Mouse (Mus musculus) liver, embryonic 16.5 days (tissue): ENCODE results near the gene Gm5617. TPM values are rescaled to one million over a fixed set of nuclear protein-coding genes. Genes with fewer than 3 reads are reported as not detected.

ENCODE experiments used
- ATAC-seq: fragments of 200-750 bp; cut with Nextera tagmentation; 2 replicates; pipeline ENCODE4 v1.8.0; 2017; ENCODE audit warnings: low read depth, mild to moderate bottlenecking, moderate number of reproducible peaks, moderate library complexity
- H3K27ac ChIP-seq: fragments of 300-500 bp; sonication (generic); 2 replicates; pipeline ENCODE4 v1.5.1; 2014; ENCODE audit warnings: mild to moderate bottlenecking, low read length
- H3K27me3 ChIP-seq: fragments of 300-500 bp; sonication (generic); 2 replicates; pipeline ENCODE4 v1.6.1; 2014; ENCODE audit warnings: low read depth, low read length, mixed read lengths; ENCODE audit not compliant: control insufficient read depth, insufficient read depth
- H3K36me3 ChIP-seq: fragments of 300-500 bp; sonication (generic); 2 replicates; pipeline ENCODE4 v1.6.1; 2014; ENCODE audit warnings: mild to moderate bottlenecking; ENCODE audit not compliant: control insufficient read depth, insufficient read depth
- H3K4me1 ChIP-seq: fragments of 300-500 bp; sonication (generic); 2 replicates; pipeline ENCODE4 v1.6.1; 2014; ENCODE audit warnings: low read depth, low read length, mixed read lengths; ENCODE audit not compliant: control insufficient read depth
- H3K4me2 ChIP-seq: fragments of 300-500 bp; sonication (generic); 2 replicates; pipeline ENCODE4 v1.6.1; 2014; ENCODE audit warnings: low read depth, low read length, mixed read lengths
- H3K4me3 ChIP-seq: fragments of 300-500 bp; sonication (generic); 2 replicates; pipeline ENCODE4 v1.5.1; 2014; ENCODE audit warnings: low read depth, mild to moderate bottlenecking, low read length
- H3K9ac ChIP-seq: fragments of 300-500 bp; sonication (generic); 2 replicates; pipeline ENCODE4 v1.6.1; 2014; ENCODE audit warnings: low read depth, low read length
- H3K9me3 ChIP-seq: fragments of 300-500 bp; sonication (generic); replicated peaks from 2 replicates; pipeline ENCODE4 v1.6.1; 2016; ENCODE audit warnings: low read length; ENCODE audit not compliant: control insufficient read depth
- WGBS: fragments of 180-500 bp; shearing (Covaris S2); extraction: QIAGEN DNeasy Blood & Tissue Kit; methylation state at CpG from one replicate; pipeline ENCODE4 v1.1.7; 2014; ENCODE audit not compliant: insufficient replicate concordance; 5-methylcytosine and 5-hydroxymethylcytosine counted together
- polyA plus RNA-seq: library from polyadenylated mRNA; unstranded; fragments of >200 nt; fragmentation: Nextera tagmentation; extraction: Ambion mirVana; gene quantifications from 2 replicates; pipeline ENCODE4 v1.2.1, GENCODE M21; 2015

Gm5617 gene
- polyA plus RNA-seq = 17.3 and 19.0 TPM in 2 replicates

GRCm38 (mm10) chr9:48494817-48495547, at the start of gene Gm5617, which contains the start of gene Rbm7:
Gm5617 (plus strand) TSS chr9:48495442.
Rbm7 (minus strand) TSS chr9:48495299.
- H3K27me3 ChIP-seq = no peaks in the 10 kb centered on the region
- H3K4me2 ChIP-seq = peak within 1 kb of the TSS; percentile 91
- peak within 1 kb of the TSS; percentile 81 for H3K4me3 ChIP-seq
- H3K9ac ChIP-seq = peak within 1 kb of the TSS; percentile 92
- no peaks in the 10 kb centered on the region for H3K9me3 ChIP-seq
- peak within 1 kb of the TSS; percentile 88 for H3K27ac ChIP-seq
- H3K36me3 ChIP-seq = peaks cover 22% of the 10 kb centered on the region
- under 1% methylated on average over 72 of the region's 72 CpGs for WGBS
- ATAC-seq = peak; percentile 100
- peaks cover 15% of the 10 kb centered on the region for H3K4me1 ChIP-seq

DNA sequence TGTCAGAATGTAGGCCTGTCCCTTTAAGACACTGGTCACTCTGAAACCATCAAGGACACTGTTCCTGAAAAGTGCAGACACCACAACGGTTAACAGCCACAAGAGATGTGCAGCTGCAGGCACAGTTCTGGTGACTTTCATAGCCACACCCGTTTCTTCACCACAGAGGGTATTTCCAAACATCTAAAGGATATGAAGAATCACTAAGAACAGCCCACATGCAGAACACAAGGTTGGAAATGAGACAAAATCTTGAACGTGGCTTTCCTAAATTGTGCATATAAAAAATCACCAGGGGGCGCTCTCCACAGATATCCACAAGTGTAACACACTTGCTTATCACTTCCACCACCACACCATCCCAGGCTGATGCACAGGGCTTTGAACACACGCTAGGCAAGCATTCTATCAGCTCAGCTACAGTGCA, 47.4 kb upstream of the Gm5617 start:
- Histone ChIP-seq H3K4me2 (no peak overlapping the region), H3K9ac (no peak overlapping the region), H3K27me3 (no peaks in the 10 kb centered on the region), H3K9me3 (no peaks in the 10 kb centered on the region), H3K27ac (no peak overlapping the region), H3K36me3 (no peaks in the 10 kb centered on the region), H3K4me3 (no peak overlapping the region), H3K4me1 (no peaks in the 10 kb centered on the region)
- ATAC-seq = 0 out of 2 replicates have a peak, but pooled peaks have one; percentile 35
- 13% methylated on average over 5 of the region's 5 CpGs for whole genome bisulfite sequencing

DNA sequence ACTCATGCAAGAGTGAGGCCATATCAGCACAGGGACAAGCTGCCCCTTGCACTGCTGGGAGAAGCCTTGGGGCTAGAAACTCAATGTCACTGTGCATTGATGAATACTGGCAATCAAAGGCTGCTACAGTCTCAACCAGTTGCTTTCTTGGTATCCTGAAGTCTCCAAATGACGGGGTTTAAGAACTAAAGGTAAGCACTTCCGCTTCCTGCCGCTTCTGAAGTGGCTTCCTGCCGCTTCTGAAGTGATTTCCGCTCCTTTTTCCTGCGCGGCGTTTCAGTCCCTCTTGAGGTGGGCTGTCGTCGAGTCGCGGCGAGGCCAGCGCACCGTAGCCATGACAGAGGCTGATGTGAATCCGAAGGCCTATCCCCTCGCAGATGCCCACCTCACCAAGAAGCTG, 45.2 kb upstream of the Gm5617 start:
- no peaks in the 10 kb centered on the region for H3K36me3 ChIP-seq
- no peak for ATAC-seq
- WGBS = 79% methylated on average over 17 of the region's 17 CpGs
- H3K9me3 ChIP-seq = no peaks in the 10 kb centered on the region
- no peak overlapping the region for H3K27ac ChIP-seq
- no peak overlapping the region for H3K4me2 ChIP-seq
- H3K9ac ChIP-seq = no peak overlapping the region
- no peaks in the 10 kb centered on the region for H3K27me3 ChIP-seq
- no peak overlapping the region for H3K4me3 ChIP-seq
- no peaks in the 10 kb centered on the region for H3K4me1 ChIP-seq

DNA sequence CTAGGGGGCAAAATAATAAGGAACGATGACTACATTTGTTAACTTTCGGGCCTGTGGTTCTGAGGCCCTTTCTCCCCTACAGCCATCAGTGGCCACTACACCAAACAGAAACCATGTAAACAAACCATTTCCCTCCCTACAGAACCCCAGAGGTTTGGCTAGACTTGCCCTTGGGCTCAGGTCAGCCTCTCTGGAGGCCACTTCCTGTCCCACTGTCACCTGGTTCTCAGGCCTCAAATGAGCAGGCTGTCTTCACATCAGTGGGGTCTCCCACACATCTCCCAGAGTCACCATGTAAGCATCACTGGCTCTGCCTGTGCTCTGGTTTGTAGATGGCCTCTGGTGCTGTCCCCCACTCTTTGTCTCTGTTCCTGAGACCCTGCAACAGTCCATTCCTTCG, 39.3 kb upstream of the Gm5617 start:
- Histone ChIP-seq H3K27me3 (no peaks in the 10 kb centered on the region), H3K9ac (no peak overlapping the region), H3K4me3 (no peak overlapping the region), H3K4me2 (no peak overlapping the region), H3K4me1 (no peaks in the 10 kb centered on the region), H3K9me3 (no peaks in the 10 kb centered on the region), H3K36me3 (no peaks in the 10 kb centered on the region), H3K27ac (no peak overlapping the region)
- WGBS = 67% methylated on average over 3 of the region's 3 CpGs
- no peak for ATAC-seq

DNA sequence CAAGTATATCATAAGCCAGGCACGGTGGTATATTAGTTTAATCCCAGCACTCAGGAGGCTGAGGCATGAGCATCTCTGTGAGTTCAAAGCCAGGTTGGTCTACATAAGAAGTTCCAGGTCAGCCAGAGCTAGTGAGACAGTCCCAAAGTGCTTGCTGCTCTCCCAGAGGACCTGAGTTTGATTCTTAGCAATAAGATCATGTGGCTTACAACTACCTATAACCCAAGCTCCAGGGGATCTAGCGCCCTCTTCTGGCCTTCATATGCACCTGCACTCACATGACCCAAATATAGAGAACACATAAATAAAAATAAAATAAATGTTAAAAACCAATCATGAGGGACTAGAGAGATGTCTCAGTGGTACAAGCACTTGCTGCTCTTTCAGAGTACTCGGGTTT, 36.4 kb upstream of the Gm5617 start:
- Histone ChIP-seq H3K36me3 (no peaks in the 10 kb centered on the region), H3K4me3 (no peak overlapping the region), H3K9me3 (no peaks in the 10 kb centered on the region), H3K4me1 (no peaks in the 10 kb centered on the region), H3K27me3 (no peaks in the 10 kb centered on the region), H3K27ac (no peak overlapping the region), H3K4me2 (no peak overlapping the region), H3K9ac (no peak overlapping the region)
- ATAC-seq = no peak
- WGBS = 50% methylated on average over 3 of the region's 3 CpGs

DNA sequence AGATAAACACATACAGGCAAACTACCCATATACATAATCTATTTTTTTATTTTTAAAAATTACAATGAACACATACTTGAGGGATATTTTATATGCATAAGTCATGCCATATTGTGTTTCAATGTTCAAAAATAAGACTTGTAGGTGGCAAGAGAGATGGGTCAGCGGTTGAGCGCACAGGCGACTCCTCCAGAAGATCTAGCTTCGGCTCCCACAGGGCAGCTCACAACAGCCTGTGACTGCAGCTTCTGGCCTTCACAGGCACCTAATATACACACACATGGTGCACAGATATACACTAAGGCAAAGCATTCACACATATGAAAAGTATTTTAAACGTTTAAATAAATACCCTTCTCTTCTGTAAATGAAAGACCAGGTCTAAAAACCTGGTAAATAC, 35.9 kb upstream of the Gm5617 start:
- Histone ChIP-seq H3K4me3 (no peak overlapping the region), H3K36me3 (no peaks in the 10 kb centered on the region), H3K4me1 (no peaks in the 10 kb centered on the region), H3K4me2 (no peak overlapping the region), H3K27ac (no peak overlapping the region), H3K9ac (no peak overlapping the region), H3K27me3 (no peaks in the 10 kb centered on the region), H3K9me3 (no peaks in the 10 kb centered on the region)
- ATAC-seq = no peak
- WGBS = 86% methylated on average over 5 of the region's 5 CpGs

GRCm38 (mm10) chr9:48460720-48461119, 34.5 kb upstream of the Gm5617 start:
- no peaks in the 10 kb centered on the region for H3K36me3 ChIP-seq
- H3K9ac ChIP-seq = no peak overlapping the region
- H3K27ac ChIP-seq = no peak overlapping the region
- no peak overlapping the region for H3K4me2 ChIP-seq
- H3K4me3 ChIP-seq = no peak overlapping the region
- no peaks in the 10 kb centered on the region for H3K9me3 ChIP-seq
- H3K4me1 ChIP-seq = no peaks in the 10 kb centered on the region
- ATAC-seq = no peak
- H3K27me3 ChIP-seq = no peaks in the 10 kb centered on the region
- WGBS = 76% methylated on average over 8 of the region's 8 CpGs

DNA sequence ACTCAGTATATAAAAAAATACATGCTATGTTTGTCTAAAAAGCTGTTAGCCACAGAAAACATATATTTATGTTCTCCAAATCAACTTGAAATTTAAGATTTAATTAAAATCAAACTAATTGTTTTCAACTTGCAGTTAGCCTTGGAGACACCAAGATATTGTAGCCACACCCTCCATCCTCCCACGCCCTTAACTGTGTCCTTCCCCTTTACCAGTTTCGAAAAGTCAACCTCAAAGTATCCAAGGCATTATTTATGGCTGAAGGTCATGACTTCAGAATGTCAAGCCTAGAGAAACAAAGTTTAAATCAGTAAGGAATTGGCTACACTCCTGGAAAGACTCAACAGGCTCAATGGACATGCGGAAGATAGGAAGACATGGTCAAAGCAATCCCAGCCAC, 33.7 kb upstream of the Gm5617 start:
- Histone ChIP-seq H3K4me3 (no peak overlapping the region), H3K4me1 (no peaks in the 10 kb centered on the region), H3K9me3 (no peaks in the 10 kb centered on the region), H3K27ac (no peak overlapping the region), H3K27me3 (no peaks in the 10 kb centered on the region), H3K36me3 (no peaks in the 10 kb centered on the region), H3K4me2 (no peak overlapping the region), H3K9ac (no peak overlapping the region)
- ATAC-seq = no peak
- 63% methylated on average over 3 of the region's 3 CpGs for WGBS

GRCm38 (mm10) chr9:48465671-48466070, 29.6 kb upstream of the Gm5617 start:
- no peak overlapping the region for H3K9ac ChIP-seq
- WGBS = 82% methylated on average over 3 of the region's 3 CpGs
- ATAC-seq = no peak
- H3K36me3 ChIP-seq = no peaks in the 10 kb centered on the region
- no peaks in the 10 kb centered on the region for H3K27me3 ChIP-seq
- H3K4me1 ChIP-seq = no peaks in the 10 kb centered on the region
- H3K9me3 ChIP-seq = no peaks in the 10 kb centered on the region
- H3K4me2 ChIP-seq = no peak overlapping the region
- H3K27ac ChIP-seq = no peak overlapping the region
- no peak overlapping the region for H3K4me3 ChIP-seq
